Comparison of ENCODE assay signal across 24 mouse cellular contexts in genomic region chr5:127914157-127914556, GRCm38 (mm10).
"Had no signal": no experiment of that assay in that cellular context is flagged by ENCODE, and none has a peak within 500 bp of the region (broad histone marks: within the 10 kb centered on the region; RNA-seq: fewer than 3 reads in every experiment).

No protein-coding gene starts in this region.

- H3K9ac ChIP-seq: heart, embryonic 13.5 days; heart, embryonic 15.5 days; hindbrain, embryonic 14.5 days; kidney, embryonic 15.5 days; limb, embryonic 12.5 days had no signal

- H3K4me3 ChIP-seq: heart, adult 2 months; heart, embryonic 13.5 days; heart, embryonic 15.5 days; kidney, embryonic 15.5 days; left cerebral cortex, adult 2 months; limb, embryonic 10.5 days; limb, embryonic 12.5 days had no signal

- H3K4me1 ChIP-seq: heart, embryonic 13.5 days; heart, embryonic 15.5 days; limb, embryonic 12.5 days had no signal

- H3K4me2 ChIP-seq: heart, embryonic 11.5 days; heart, embryonic 13.5 days; heart, embryonic 15.5 days; hindbrain, embryonic 14.5 days; kidney, embryonic 15.5 days; limb, embryonic 12.5 days; liver, embryonic 11.5 days had no signal

- H3K9me3 ChIP-seq: heart, embryonic 15.5 days; kidney, embryonic 15.5 days; limb, embryonic 10.5 days; limb, embryonic 12.5 days had no signal

- H3K36me3 ChIP-seq: heart, embryonic 13.5 days; heart, embryonic 15.5 days; kidney, embryonic 15.5 days; limb, embryonic 10.5 days; limb, embryonic 12.5 days had no signal

- H3K27ac ChIP-seq: heart, adult 2 months; heart, embryonic 13.5 days; heart, embryonic 15.5 days; hindbrain, embryonic 14.5 days; kidney, embryonic 15.5 days; kidney, postnatal 0 days; left cerebral cortex, adult 2 months; limb, embryonic 10.5 days; limb, embryonic 12.5 days had no signal

- DNase-seq: gastrocnemius, postnatal 14 days; gastrocnemius, postnatal 36 days; heart, adult 11 months; heart, adult 2 months; heart, postnatal 14 days; heart, postnatal 36 days; kidney, adult 11 months; kidney, adult 2 months; kidney, adult 9 months; kidney, postnatal 14 days; kidney, postnatal 36 days; liver had no signal

- H3K27me3 ChIP-seq: heart, embryonic 13.5 days; heart, embryonic 15.5 days; kidney, embryonic 15.5 days; limb, embryonic 12.5 days had no signal

- ATAC-seq: hindbrain, embryonic 16.5 days; intestine, embryonic 16.5 days had no signal
